Mouse (Mus musculus) heart, postnatal 14 days (tissue): ENCODE measurements around the gene Dhx8. TPM values are rescaled to one million over a fixed set of nuclear protein-coding genes. Genes with fewer than 3 reads are reported as not detected.

Experiments used
- DNase-seq, 2 experiments: peaks; one replicate each; pipeline ENCODE4 v3.0.0; 2021 to 2022
- intact Hi-C: fragments of 180-260 bp; cut with DNase I; formaldehyde crosslinking; loops from one replicate; pipeline ENCODE4 v1.15.1; 2025
- total RNA-seq, 2 experiments: library from RNA; stranded (reverse); gene quantifications; 2 replicates each; pipeline ENCODE4 v1.2.3; 2021

Gene Dhx8
- total RNA-seq, 2 experiments from 2014 or later: 17.8 to 19.9 TPM

- intact Hi-C loops: loop anchor here (5.0 kb wide), 1 partner anchor 34 kb away; no protein-coding TSS in a partner anchor
- no peak for DNase-seq
Measured at GRCm38 (mm10) chr11:101726765-101727164, 6.0 kb upstream of the Dhx8 start.

GRCm38 (mm10) chr11:101729308-101729707, 3.4 kb upstream of the Dhx8 start:
- intact Hi-C loops: loop anchor here (5.0 kb wide), 1 partner anchor 37 kb away; no protein-coding TSS in a partner anchor
- no peak for DNase-seq

- intact Hi-C loops: no loop called here
- DNase-seq: no peak
Measured at GRCm38 (mm10) chr11:101733596-101733995, 877 bp downstream of the Dhx8 start.

GRCm38 (mm10) chr11:101756616-101757015, 23.9 kb downstream of the Dhx8 start:
- no peak for DNase-seq
- intact Hi-C loops: no loop called here

- peak in 1 of 2 experiments; percentile 17 for DNase-seq
- intact Hi-C loops: no loop called here
Measured at GRCm38 (mm10) chr11:101757366-101757765, 24.6 kb downstream of the Dhx8 start.

- intact Hi-C loops: no loop called here
- no peak for DNase-seq
Measured at GRCm38 (mm10) chr11:101758431-101758830, 25.7 kb downstream of the Dhx8 start.

GRCm38 (mm10) chr11:101759530-101759929, 26.8 kb downstream of the Dhx8 start:
- no peak for DNase-seq
- intact Hi-C loops: no loop called here

- DNase-seq: peak in 1 of 2 experiments; percentile 33
- intact Hi-C loops: loop anchor here (2.0 kb wide), 2 partner anchors 49 to 147 kb away; no protein-coding TSS in a partner anchor
Measured at GRCm38 (mm10) chr11:101763723-101764122, 31.0 kb downstream of the Dhx8 start.

GRCm38 (mm10) chr11:101764546-101764945, 31.8 kb downstream of the Dhx8 start:
- no peak for DNase-seq
- intact Hi-C loops: loop anchor here (2.0 kb wide), 2 partner anchors 48 to 146 kb away; no protein-coding TSS in a partner anchor

- intact Hi-C loops: no loop called here
- no peak for DNase-seq
Measured at GRCm38 (mm10) chr11:101767326-101767725, 34.6 kb downstream of the Dhx8 start.

GRCm38 (mm10) chr11:101768721-101769120, 36.0 kb downstream of the Dhx8 start:
- no peak for DNase-seq
- intact Hi-C loops: no loop called here

- DNase-seq: no peak
- intact Hi-C loops: no loop called here
Measured at GRCm38 (mm10) chr11:101770266-101770665, 37.5 kb downstream of the Dhx8 start.

GRCm38 (mm10) chr11:101772027-101772426, 39.3 kb downstream of the Dhx8 start:
- intact Hi-C loops: no loop called here

GRCm38 (mm10) chr11:101772449-101772848, 39.7 kb downstream of the Dhx8 start:
- intact Hi-C loops: no loop called here
- peak; percentile 39 to 70 for DNase-seq

More at GRCm38 (mm10) chr11:101772027-101772426, 39.3 kb downstream of the Dhx8 start:
- DNase-seq: no peak

GRCm38 (mm10) chr11:101776846-101777245, 44.1 kb downstream of the Dhx8 start:
- intact Hi-C loops: no loop called here
- DNase-seq: no peak

GRCm38 (mm10) chr11:101783135-101783534, 50.4 kb downstream of the Dhx8 start:
- DNase-seq: no peak
- intact Hi-C loops: no loop called here

- intact Hi-C loops: no loop called here
- DNase-seq: no peak
Measured at GRCm38 (mm10) chr11:101783584-101783983, 50.9 kb downstream of the Dhx8 start.

GRCm38 (mm10) chr11:101784072-101784471, 51.4 kb downstream of the Dhx8 start:
- intact Hi-C loops: no loop called here
- DNase-seq: no peak

- intact Hi-C loops: no loop called here
- peak in 1 of 2 experiments; percentile 29 for DNase-seq
Measured at GRCm38 (mm10) chr11:101784488-101785142, 51.9 kb downstream of the Dhx8 start.

GRCm38 (mm10) chr11:101785143-101785851, 52.6 kb downstream of the Dhx8 start, which contains the start of gene Etv4:
Etv4 (minus strand) TSS chr11:101785371.
- intact Hi-C loops: no loop called here
- peak; percentile 81 to 87 for DNase-seq

- DNase-seq: no peak
- intact Hi-C loops: no loop called here
Measured at GRCm38 (mm10) chr11:101785852-101786205, 53.1 kb downstream of the Dhx8 start.

GRCm38 (mm10) chr11:101786651-101787050, 53.9 kb downstream of the Dhx8 start:
- no peak for DNase-seq
- intact Hi-C loops: no loop called here
